Mouse (Mus musculus) cortical plate, adult 2 months (tissue): ENCODE results near the gene Bcr. TPM values are rescaled to one million over a fixed set of nuclear protein-coding genes. Genes with fewer than 3 reads are reported as not detected.

ENCODE experiments used
- H3K27ac ChIP-seq: fragments of 200-500 bp; 2 replicates; pipeline ENCODE4 v1.5.1; 2012; ENCODE audit warnings: low read length, control low read depth, inconsistent platforms; ENCODE audit not compliant: insufficient read depth
- H3K4me1 ChIP-seq: fragments of 200-500 bp; 2 replicates; pipeline ENCODE4 v1.6.1; 2011; ENCODE audit warnings: low read length; ENCODE audit not compliant: control insufficient read depth, insufficient read depth
- H3K4me3 ChIP-seq: fragments of 200-500 bp; 2 replicates; pipeline ENCODE4 v1.5.1; 2011; ENCODE audit warnings: mild to moderate bottlenecking, low read length, control low read depth; ENCODE audit not compliant: insufficient read depth
- CTCF ChIP-seq: fragments of 200-500 bp; IDR thresholded peaks from 2 replicates; pipeline ENCODE4 v1.5.1; 2011; ENCODE audit warnings: mild to moderate bottlenecking, control low read depth, low read length; ENCODE audit not compliant: insufficient read depth; ENCODE audit errors: extremely low read depth
- POLR2A ChIP-seq: fragments of 200-500 bp; IDR thresholded peaks from 2 replicates; pipeline ENCODE4 v1.6.1; 2011; ENCODE audit warnings: mild to moderate bottlenecking, low read length, control low read depth; ENCODE audit not compliant: insufficient read depth; ENCODE audit errors: extremely low read depth
- polyA plus RNA-seq: library from polyadenylated mRNA; depleted of rRNA; stranded (reverse); fragments of >200 nt; gene quantifications from 2 replicates; pipeline ENCODE4 v1.2.3, GENCODE M21; 2012

The Bcr gene
- polyA plus RNA-seq, 1 experiment, result 78.1 TPM

GRCm38 (mm10) chr10:75212981-75213380 lies 152.6 kb downstream of the Bcr start:
- no peaks in the 10 kb centered on the region; the same call in 1 of the 2 replicates for H3K4me1 ChIP-seq
- H3K27ac ChIP-seq, result no peak overlapping the region
- peak overlapping the region; percentile 97 for H3K4me3 ChIP-seq
- TF ChIP-seq CTCF, result no peak

DNA sequence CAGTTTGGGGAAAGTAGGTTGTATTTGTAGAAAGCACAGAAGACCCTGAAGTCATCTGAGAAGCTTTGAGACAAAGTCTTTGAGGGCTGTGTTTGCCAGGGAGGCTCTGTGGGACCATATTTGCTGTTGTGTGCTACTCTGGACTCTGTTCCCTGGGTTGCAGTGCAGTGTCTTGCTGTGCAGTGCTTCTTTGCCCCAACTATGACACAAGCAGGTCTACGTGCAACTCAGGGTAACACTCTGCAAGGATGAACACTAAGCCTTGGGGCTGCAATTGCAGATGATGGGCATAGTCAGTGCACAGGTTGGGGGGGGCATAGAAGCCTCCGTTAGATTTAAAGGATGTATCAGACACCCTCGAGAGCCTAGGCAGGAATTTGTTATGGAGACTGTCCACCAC lies 160.3 kb downstream of the Bcr start:
- H3K27ac ChIP-seq, result no peak overlapping the region
- H3K4me3 ChIP-seq, result no peak overlapping the region
- H3K4me1 ChIP-seq, result peaks cover 3% of the 10 kb centered on the region; the same call in 1 of the 2 replicates
- TF ChIP-seq CTCF (no peak), POLR2A (no peak)

- TF ChIP-seq CTCF (no peak), POLR2A (no peak)
These were observed 161.7 kb downstream of the Bcr start for GRCm38 (mm10) chr10:75221936-75222610.

GRCm38 (mm10) chr10:75222611-75222998 lies 162.2 kb downstream of the Bcr start:
- no peak overlapping the region for H3K27ac ChIP-seq
- TF ChIP-seq POLR2A (no peak), CTCF (no peak)
- H3K4me3 ChIP-seq, result no peak overlapping the region
- H3K4me1 ChIP-seq, result peaks cover 3% of the 10 kb centered on the region; the same call in 1 of the 2 replicates

More at GRCm38 (mm10) chr10:75221936-75222610, 161.7 kb downstream of the Bcr start:
- no peak overlapping the region for H3K27ac ChIP-seq
- H3K4me1 ChIP-seq, result peaks cover 3% of the 10 kb centered on the region; the same call in 1 of the 2 replicates
- H3K4me3 ChIP-seq, result no peak overlapping the region

- no peak for TF ChIP-seq CTCF
- no peak for TF ChIP-seq POLR2A
- Histone ChIP-seq H3K4me3 (no peak overlapping the region), H3K27ac (no peak overlapping the region), H3K4me1 (peaks cover 3% of the 10 kb centered on the region; the same call in 1 of the 2 replicates)
These were observed 163.8 kb downstream of the Bcr start for GRCm38 (mm10) chr10:75224154-75224553.

DNA sequence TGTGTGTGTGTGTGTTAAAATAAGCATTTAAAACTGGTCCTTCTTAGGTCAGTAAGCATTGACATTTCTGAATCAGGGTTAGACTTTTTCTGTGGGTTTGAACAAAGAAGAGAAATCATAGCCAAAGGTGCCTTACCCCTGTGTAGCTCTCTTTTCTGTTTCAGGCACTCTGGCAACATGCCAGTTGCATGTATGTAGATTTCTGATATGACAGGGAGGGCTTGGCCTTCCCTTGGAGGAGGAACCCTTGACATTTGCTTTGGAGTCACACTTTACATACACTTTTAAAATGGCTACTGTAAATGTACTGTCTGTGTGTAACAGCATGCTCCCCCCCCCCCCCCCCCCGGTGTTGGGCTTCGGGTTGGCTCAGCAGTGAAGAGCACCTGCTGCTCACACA lies 164.2 kb downstream of the Bcr start:
- H3K27ac ChIP-seq, result no peak overlapping the region
- peaks cover 3% of the 10 kb centered on the region; the same call in 1 of the 2 replicates for H3K4me1 ChIP-seq
- no peak overlapping the region for H3K4me3 ChIP-seq
- TF ChIP-seq CTCF (no peak), POLR2A (no peak)

DNA sequence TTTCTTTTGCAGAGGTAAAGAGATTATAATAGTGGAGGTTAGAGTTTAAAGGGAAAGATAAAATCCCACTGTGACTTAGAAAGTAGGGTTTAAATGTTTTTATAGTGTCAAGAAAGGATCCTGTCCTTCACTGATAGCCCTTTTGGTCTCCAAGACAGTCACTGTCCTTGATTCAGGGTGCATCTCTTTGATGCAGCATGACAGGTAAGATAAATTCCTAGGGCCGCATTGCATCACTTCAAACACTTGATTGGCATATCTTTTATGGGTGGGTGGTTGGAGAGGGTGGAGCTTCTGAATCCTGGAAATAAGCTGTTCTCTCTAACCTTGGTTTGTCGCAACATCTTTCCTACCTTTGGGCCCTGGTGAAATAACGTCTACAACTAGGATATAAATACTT lies 167.0 kb downstream of the Bcr start:
- no peak overlapping the region for H3K4me3 ChIP-seq
- no peak for TF ChIP-seq POLR2A
- no peak for TF ChIP-seq CTCF
- peaks cover 1% of the 10 kb centered on the region; the same call in 1 of the 2 replicates for H3K4me1 ChIP-seq
- no peak overlapping the region for H3K27ac ChIP-seq

GRCm38 (mm10) chr10:75230572-75230971 lies 170.2 kb downstream of the Bcr start:
- Histone ChIP-seq H3K4me1 (peaks cover 2% of the 10 kb centered on the region; the same call in 1 of the 2 replicates), H3K4me3 (no peak overlapping the region), H3K27ac (no peak overlapping the region)
- TF ChIP-seq POLR2A, result no peak
- TF ChIP-seq CTCF, result no peak

DNA sequence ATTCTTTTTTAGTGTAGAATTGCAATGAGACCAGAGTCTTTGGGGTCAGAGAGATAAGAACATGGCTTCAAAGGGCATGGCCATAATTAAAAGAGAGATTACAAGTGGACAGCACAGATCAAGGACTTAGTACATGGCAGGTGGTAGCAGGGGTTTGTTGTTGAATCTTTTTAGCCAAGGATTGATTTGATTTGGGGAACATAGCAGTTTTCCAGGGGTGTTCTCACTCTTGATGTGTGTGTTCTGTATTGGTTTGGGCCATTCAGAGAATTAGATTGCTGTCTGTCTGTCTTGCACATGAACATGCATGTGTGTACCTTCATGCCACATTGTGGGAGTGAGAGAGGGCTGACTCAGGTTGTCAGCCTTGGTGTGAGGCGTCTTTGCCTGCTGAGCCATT lies 171.5 kb downstream of the Bcr start:
- H3K27ac ChIP-seq, result no peak overlapping the region
- H3K4me1 ChIP-seq, result peaks cover 2% of the 10 kb centered on the region; the same call in 1 of the 2 replicates

GRCm38 (mm10) chr10:75232612-75233155 lies 172.3 kb downstream of the Bcr start:
- H3K27ac ChIP-seq, result no peak overlapping the region
- TF ChIP-seq POLR2A (no peak), CTCF (no peak)
- H3K4me3 ChIP-seq, result no peak overlapping the region
- peaks cover 2% of the 10 kb centered on the region; the same call in 1 of the 2 replicates for H3K4me1 ChIP-seq

More for the DNA sequence above, 171.5 kb downstream of the Bcr start:
- H3K4me3 ChIP-seq, result no peak overlapping the region
- TF ChIP-seq POLR2A (no peak), CTCF (no peak)
